Mouse (Mus musculus) forebrain, embryonic 16.5 days (tissue): ENCODE data around the gene Clic1. TPM values are rescaled to one million over a fixed set of nuclear protein-coding genes. Genes with fewer than 3 reads are reported as not detected.

ENCODE experiments used
- ATAC-seq: fragments of 200-750 bp; cut with Nextera tagmentation; 2 replicates; pipeline ENCODE4 v1.8.0; 2017; ENCODE audit warnings: mild to moderate bottlenecking, moderate library complexity
- H3K27ac ChIP-seq: fragments of 300-500 bp; sonication (generic); 2 replicates; pipeline ENCODE4 v1.5.1; 2014; ENCODE audit warnings: low read length, control low read depth
- H3K27me3 ChIP-seq: fragments of 300-500 bp; sonication (generic); replicated peaks from 2 replicates; pipeline ENCODE4 v1.6.1; 2014; ENCODE audit warnings: low read length; ENCODE audit not compliant: control insufficient read depth, insufficient read depth
- H3K36me3 ChIP-seq: fragments of 300-500 bp; sonication (generic); 2 replicates; pipeline ENCODE4 v1.6.1; 2014; ENCODE audit not compliant: control insufficient read depth, insufficient read depth
- H3K4me1 ChIP-seq: fragments of 300-500 bp; sonication (generic); replicated peaks from 2 replicates; pipeline ENCODE4 v1.6.1; 2014; ENCODE audit warnings: low read length; ENCODE audit not compliant: control insufficient read depth, insufficient read depth
- H3K4me2 ChIP-seq: fragments of 300-500 bp; sonication (generic); 2 replicates; pipeline ENCODE4 v1.6.1; 2014; ENCODE audit warnings: mild to moderate bottlenecking, low read length, control low read depth
- H3K4me3 ChIP-seq: fragments of 300-500 bp; sonication (generic); replicated peaks from 2 replicates; pipeline ENCODE4 v1.5.1; 2014; ENCODE audit warnings: mild to moderate bottlenecking, low read length, control low read depth
- H3K9ac ChIP-seq: fragments of 300-500 bp; sonication (generic); replicated peaks from 2 replicates; pipeline ENCODE4 v1.6.1; 2014; ENCODE audit warnings: low read depth, low read length, control low read depth
- H3K9me3 ChIP-seq: fragments of 300-500 bp; sonication (generic); 2 replicates; pipeline ENCODE4 v1.6.1; 2016; ENCODE audit warnings: low read length; ENCODE audit not compliant: control insufficient read depth
- WGBS: fragments of 180-500 bp; shearing (Covaris S2); extraction: QIAGEN DNeasy Blood & Tissue Kit; methylation state at CpG from one replicate; pipeline ENCODE4 v1.1.7; 2014; 5-methylcytosine and 5-hydroxymethylcytosine counted together
- polyA plus RNA-seq: library from polyadenylated mRNA; unstranded; fragments of >200 nt; fragmentation: Nextera tagmentation; extraction: Ambion mirVana; gene quantifications from 2 replicates; pipeline ENCODE4 v1.2.1, GENCODE M21; 2015

Clic1 gene
- polyA plus RNA-seq, 1 experiment from 2014 or later, result 79.3 TPM

- Histone ChIP-seq H3K4me2 (no peak overlapping the region), H3K36me3 (no peaks in the 10 kb centered on the region), H3K27ac (no peak overlapping the region), H3K4me1 (peaks cover 13% of the 10 kb centered on the region), H3K9ac (no peak overlapping the region), H3K27me3 (peaks cover 19% of the 10 kb centered on the region), H3K4me3 (no peak overlapping the region), H3K9me3 (no peaks in the 10 kb centered on the region)
- 88% methylated on average over 17 of the region's 17 CpGs for WGBS
- ATAC-seq, result no peak
Observed at GRCm38 (mm10) chr17:35068213-35068914, 18.6 kb downstream of the Clic1 start.

GRCm38 (mm10) chr17:35070556-35071229, 20.9 kb downstream of the Clic1 start:
- ATAC-seq, result no peak
- Histone ChIP-seq H3K27me3 (peaks cover 4% of the 10 kb centered on the region; the same call in 1 of the 2 replicates), H3K9ac (no peak overlapping the region), H3K4me2 (no peak overlapping the region), H3K27ac (no peak overlapping the region), H3K36me3 (no peaks in the 10 kb centered on the region), H3K4me3 (no peak overlapping the region), H3K9me3 (no peaks in the 10 kb centered on the region), H3K4me1 (peaks cover 7% of the 10 kb centered on the region; the same call in 1 of the 2 replicates)
- 47% methylated on average over 6 of the region's 6 CpGs for WGBS

GRCm38 (mm10) chr17:35071454-35071853, 21.7 kb downstream of the Clic1 start:
- no peak for ATAC-seq
- H3K27ac ChIP-seq, result no peak overlapping the region
- no peaks in the 10 kb centered on the region for H3K9me3 ChIP-seq
- no peak overlapping the region for H3K9ac ChIP-seq
- no peaks in the 10 kb centered on the region for H3K27me3 ChIP-seq
- H3K4me1 ChIP-seq, result peaks cover 9% of the 10 kb centered on the region; the same call in 1 of the 2 replicates
- 90% methylated on average over 9 of the region's 9 CpGs for WGBS
- H3K4me3 ChIP-seq, result no peak overlapping the region
- H3K4me2 ChIP-seq, result no peak overlapping the region
- H3K36me3 ChIP-seq, result no peaks in the 10 kb centered on the region

GRCm38 (mm10) chr17:35074097-35074496, 24.3 kb downstream of the Clic1 start:
- H3K4me1 ChIP-seq, result peaks cover 26% of the 10 kb centered on the region
- no peak for ATAC-seq
- H3K9ac ChIP-seq, result 0 out of 2 replicates have a peak overlapping the region, but pooled peaks have one; percentile 6
- no peak overlapping the region for H3K4me2 ChIP-seq
- no peak overlapping the region for H3K4me3 ChIP-seq
- 57% methylated on average over 17 of the region's 17 CpGs for WGBS
- H3K36me3 ChIP-seq, result no peaks in the 10 kb centered on the region
- no peaks in the 10 kb centered on the region for H3K9me3 ChIP-seq
- H3K27ac ChIP-seq, result no peak overlapping the region
- no peaks in the 10 kb centered on the region for H3K27me3 ChIP-seq

DNA sequence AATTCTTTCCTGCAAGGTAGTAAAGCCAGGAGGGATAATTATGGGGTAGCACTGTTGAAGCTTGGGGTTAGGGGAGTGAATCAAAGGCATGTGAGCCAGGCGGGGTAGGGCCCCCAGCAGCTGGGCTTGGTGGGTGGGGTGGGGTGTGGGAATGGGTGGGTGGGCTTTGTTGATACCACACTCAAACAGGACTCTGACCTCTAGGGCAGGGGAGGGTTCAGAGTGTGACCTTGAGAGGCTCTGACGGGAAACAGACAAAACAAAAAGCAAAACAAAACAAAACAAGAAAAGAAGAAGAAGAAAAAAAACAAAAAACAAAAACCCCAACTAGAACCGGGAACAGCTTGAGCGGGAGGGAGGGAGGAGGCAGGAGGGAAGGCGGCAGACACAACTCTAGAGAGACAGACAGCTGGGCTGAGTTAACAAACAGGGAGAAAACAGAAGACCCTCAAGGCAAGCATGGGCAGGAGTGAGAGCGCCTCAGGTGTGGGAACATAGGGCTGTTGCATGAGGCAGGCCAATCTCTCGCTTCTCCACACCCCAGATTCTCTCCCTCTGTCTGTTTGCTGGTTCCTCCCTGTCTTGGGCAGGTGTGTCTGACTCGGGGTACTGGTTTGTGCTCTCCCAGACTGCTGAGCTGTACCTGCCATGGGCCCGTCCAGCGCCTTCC, 26.9 kb downstream of the Clic1 start, which contains the start of gene Ly6g6e:
Gene Ly6g6e, plus strand, starts transcription at position 396 of the 670 bp plus-strand sequence.
- 22% methylated on average over 10 of the region's 10 CpGs for WGBS
- peak within 1 kb of the TSS; percentile 72 for H3K27ac ChIP-seq
- H3K4me1 ChIP-seq, result peaks cover 29% of the 10 kb centered on the region
- no peaks in the 10 kb centered on the region for H3K36me3 ChIP-seq
- ATAC-seq, result peak; percentile 81
- H3K9ac ChIP-seq, result peak within 1 kb of the TSS; percentile 53
- H3K4me2 ChIP-seq, result peak within 1 kb of the TSS; percentile 48
- H3K9me3 ChIP-seq, result no peaks in the 10 kb centered on the region
- no peaks in the 10 kb centered on the region for H3K27me3 ChIP-seq
- peak within 1 kb of the TSS; percentile 24 for H3K4me3 ChIP-seq

- Histone ChIP-seq H3K27ac (no peak overlapping the region), H3K4me1 (peaks cover 29% of the 10 kb centered on the region), H3K27me3 (no peaks in the 10 kb centered on the region), H3K9ac (peak overlapping the region; percentile 53; the same call in 1 of the 2 replicates), H3K9me3 (no peaks in the 10 kb centered on the region), H3K4me2 (peak overlapping the region; percentile 48), H3K4me3 (peak overlapping the region; percentile 24), H3K36me3 (no peaks in the 10 kb centered on the region)
- ATAC-seq, result peak; percentile 68
- WGBS, result 41% methylated on average over 2 of the region's 2 CpGs
Observed at GRCm38 (mm10) chr17:35077285-35077684, 27.5 kb downstream of the Clic1 start.

- Histone ChIP-seq H3K9ac (peak within 1 kb of the TSS; percentile 53), H3K4me3 (peak within 1 kb of the TSS; percentile 24), H3K27ac (peak within 1 kb of the TSS; percentile 72), H3K9me3 (no peaks in the 10 kb centered on the region), H3K27me3 (no peaks in the 10 kb centered on the region), H3K4me2 (peak within 1 kb of the TSS; percentile 48), H3K4me1 (peaks cover 29% of the 10 kb centered on the region), H3K36me3 (no peaks in the 10 kb centered on the region)
- ATAC-seq, result peak; percentile 19; the same call in 1 of the 2 replicates
- WGBS, result 12% methylated on average over 14 of the region's 14 CpGs
Observed at GRCm38 (mm10) chr17:35077786-35078233, 28.0 kb downstream of the Clic1 start, which contains the start of gene Ly6g6d. Gene Ly6g6d, minus strand, starts transcription at chr17:35078065.

- H3K36me3 ChIP-seq, result no peaks in the 10 kb centered on the region
- H3K9me3 ChIP-seq, result no peaks in the 10 kb centered on the region
- H3K9ac ChIP-seq, result no peak overlapping the region
- no peak for ATAC-seq
- no peak overlapping the region for H3K4me2 ChIP-seq
- H3K27me3 ChIP-seq, result no peaks in the 10 kb centered on the region
- H3K4me3 ChIP-seq, result no peak overlapping the region
- no peak overlapping the region for H3K27ac ChIP-seq
- peaks cover 24% of the 10 kb centered on the region for H3K4me1 ChIP-seq
- 73% methylated on average over 9 of the region's 9 CpGs for WGBS
Observed at GRCm38 (mm10) chr17:35079778-35080177, 30.0 kb downstream of the Clic1 start.

DNA sequence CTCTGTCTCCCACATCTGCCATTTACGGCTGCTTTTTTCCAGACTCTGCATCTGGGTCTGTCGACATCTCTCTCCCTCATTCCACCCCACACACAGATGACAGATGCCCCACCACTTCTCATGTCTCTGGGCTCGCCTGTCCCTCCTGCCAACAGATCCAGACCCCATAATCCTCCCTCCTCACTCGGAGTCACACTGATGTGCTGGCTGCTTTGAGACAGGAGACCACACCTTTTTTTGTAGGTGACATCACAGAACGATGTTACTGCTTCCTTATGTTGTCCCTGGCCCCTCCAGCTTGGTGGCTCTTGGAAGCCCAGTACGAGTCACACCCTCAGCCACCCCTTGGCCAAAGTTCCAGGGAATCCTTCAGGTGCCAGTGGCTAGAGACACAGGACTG, 30.5 kb downstream of the Clic1 start:
- Histone ChIP-seq H3K4me3 (no peak overlapping the region), H3K4me2 (no peak overlapping the region), H3K9ac (no peak overlapping the region), H3K9me3 (no peaks in the 10 kb centered on the region), H3K27ac (no peak overlapping the region), H3K4me1 (peaks cover 24% of the 10 kb centered on the region), H3K36me3 (no peaks in the 10 kb centered on the region), H3K27me3 (no peaks in the 10 kb centered on the region)
- WGBS, result 57% methylated on average over 6 of the region's 6 CpGs
- ATAC-seq, result no peak
